Mouse (Mus musculus) embryonic facial prominence, embryonic 10.5 days (tissue): ENCODE measurements at regions not wholly inside any gene's neighbourhood (a gene's known extent, or its start where the extent isn't known, plus 50 kb on each side); places are given as distances from the start of the nearest gene placed in this dataset.
A peak's percentile ranks its signal among the peaks of the same experiment; 100 is the strongest.

Experiments
- DNase-seq: peaks from one replicate; pipeline ENCODE4 v3.0.0-alpha.2; 2017; ENCODE audit warnings: low spot score
- H3K27ac ChIP-seq: fragments of 300-500 bp; sonication (generic); replicated peaks from 2 replicates; pipeline ENCODE4 v1.5.1; 2016; ENCODE audit warnings: mild to moderate bottlenecking
- H3K27me3 ChIP-seq: fragments of 300-500 bp; sonication (generic); replicated peaks from 2 replicates; pipeline ENCODE4 v1.6.1; 2016; ENCODE audit warnings: low read depth, mild to moderate bottlenecking; ENCODE audit not compliant: poor library complexity, severe bottlenecking
- H3K36me3 ChIP-seq: fragments of 300-500 bp; sonication (generic); replicated peaks from 2 replicates; pipeline ENCODE4 v1.6.1; 2016; ENCODE audit warnings: mild to moderate bottlenecking, moderate library complexity
- H3K4me1 ChIP-seq: fragments of 300-500 bp; sonication (generic); 2 replicates; pipeline ENCODE4 v1.6.1; 2016
- H3K4me3 ChIP-seq: fragments of 300-500 bp; sonication (generic); 2 replicates; pipeline ENCODE4 v1.5.1; 2016; ENCODE audit warnings: mild to moderate bottlenecking, moderate library complexity
- H3K9me3 ChIP-seq: fragments of 300-500 bp; sonication (generic); 2 replicates; pipeline ENCODE4 v1.6.1; 2016; ENCODE audit warnings: mild to moderate bottlenecking
- WGBS: fragments of 180-500 bp; shearing (Covaris S2); methylation state at CpG from one replicate; pipeline ENCODE4 v1.1.7; 2016; 5-methylcytosine and 5-hydroxymethylcytosine counted together

DNA sequence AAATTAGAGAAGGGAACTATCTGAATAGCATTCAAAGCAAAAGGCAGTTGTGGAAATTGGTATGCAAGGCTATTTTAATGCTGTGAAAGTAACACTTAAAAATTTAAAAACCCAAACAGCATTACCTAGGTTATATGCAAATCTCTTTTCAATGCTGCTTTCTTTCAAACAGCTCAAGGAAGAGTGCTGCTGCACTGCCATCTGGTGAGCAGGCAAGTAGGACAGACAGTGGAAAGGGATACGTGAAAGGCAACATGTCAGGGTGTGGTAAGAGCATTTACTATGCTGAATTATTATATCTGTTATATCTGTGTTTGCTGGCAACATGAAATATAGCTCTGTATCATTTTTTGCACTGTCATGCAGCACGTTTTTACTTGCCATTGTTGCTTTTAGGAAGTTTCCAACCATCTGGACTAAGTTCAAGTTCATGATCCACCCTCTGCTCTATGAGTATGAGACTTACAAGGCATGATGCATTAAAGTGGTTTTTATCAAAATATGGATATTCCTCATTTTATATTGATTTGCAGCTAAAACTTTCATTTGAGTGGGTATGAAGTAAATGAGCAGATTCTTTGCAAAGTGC lies 1223.0 kb downstream of the Dnajb9 start:
- peak; percentile 8 for DNase-seq
- Histone ChIP-seq H3K27ac (no peak overlapping the region), H3K27me3 (no peaks in the 10 kb centered on the region), H3K4me1 (no peaks in the 10 kb centered on the region), H3K36me3 (no peaks in the 10 kb centered on the region), H3K4me3 (no peak overlapping the region), H3K9me3 (no peaks in the 10 kb centered on the region)
- 42% methylated on average over 2 of the region's 2 CpGs for WGBS

DNA sequence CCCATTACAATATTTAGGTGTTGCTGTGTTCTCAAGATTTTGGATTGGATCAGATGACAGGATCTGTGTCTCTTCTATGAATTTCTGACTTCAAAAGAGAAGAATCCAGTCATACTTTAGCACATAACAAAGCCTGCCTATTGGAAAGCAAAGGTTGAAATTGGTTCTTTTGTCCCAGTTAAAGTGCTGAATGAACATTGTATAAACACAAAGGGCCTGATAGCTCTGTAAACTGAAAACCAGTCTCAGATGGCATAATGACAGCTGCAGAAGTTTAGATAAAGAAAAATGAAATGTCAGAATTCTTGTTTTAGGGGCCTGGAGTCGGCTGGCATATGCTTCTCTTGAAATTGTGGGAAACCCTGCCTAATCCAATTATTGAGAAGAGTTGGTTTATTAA lies 1223.6 kb downstream of the Dnajb9 start:
- Histone ChIP-seq H3K4me3 (no peak overlapping the region), H3K27ac (no peak overlapping the region), H3K4me1 (no peaks in the 10 kb centered on the region), H3K9me3 (no peaks in the 10 kb centered on the region), H3K36me3 (no peaks in the 10 kb centered on the region), H3K27me3 (no peaks in the 10 kb centered on the region)
- DNase-seq: no peak
- 53% methylated on average over 1 of the region's 1 CpGs for WGBS

DNA sequence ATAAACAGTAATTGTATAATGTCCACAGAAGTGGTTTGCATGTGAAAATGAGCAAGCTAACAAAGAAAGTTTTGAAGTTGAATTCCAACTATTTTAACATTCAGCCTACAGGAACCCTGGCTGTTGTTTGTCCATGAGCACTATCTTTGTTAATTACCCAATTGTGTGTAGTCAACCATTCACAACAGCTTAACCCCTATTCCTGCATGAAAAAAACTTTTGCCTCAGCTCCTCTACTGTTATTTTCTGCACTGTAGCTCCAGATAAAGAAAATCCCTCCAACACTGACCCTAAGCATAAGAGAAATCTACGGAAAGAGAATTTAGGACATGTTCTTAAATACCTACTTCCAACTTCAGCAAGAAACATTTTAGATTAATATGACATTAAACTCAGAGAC lies 1224.0 kb downstream of the Dnajb9 start:
- 65% methylated on average over 1 of the region's 1 CpGs for WGBS
- no peaks in the 10 kb centered on the region for H3K36me3 ChIP-seq
- no peak for DNase-seq

DNA sequence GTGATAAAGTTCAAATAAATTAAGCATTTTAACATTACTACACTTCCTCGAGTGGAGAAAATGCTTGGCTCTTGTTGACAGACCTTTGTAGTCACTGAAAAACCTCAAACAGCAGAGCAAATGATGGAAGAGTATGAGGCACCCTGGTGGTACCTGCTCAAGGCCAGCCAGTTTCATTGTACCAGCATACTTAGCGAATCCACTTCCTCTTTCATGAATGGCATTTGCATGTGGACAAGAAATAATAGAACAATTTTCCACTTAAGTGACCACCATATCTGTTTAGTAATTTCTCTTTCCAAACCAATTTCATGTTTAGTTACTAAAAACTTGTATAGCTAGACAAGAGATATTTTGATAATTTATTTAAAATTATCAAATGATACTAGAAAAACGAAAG lies 1231.3 kb downstream of the Dnajb9 start:
- Histone ChIP-seq H3K4me3 (no peak overlapping the region), H3K27ac (no peak overlapping the region), H3K4me1 (no peaks in the 10 kb centered on the region), H3K36me3 (no peaks in the 10 kb centered on the region), H3K27me3 (no peaks in the 10 kb centered on the region), H3K9me3 (no peaks in the 10 kb centered on the region)
- WGBS: 88% methylated on average over 3 of the region's 3 CpGs
- DNase-seq: no peak

More for the DNA sequence above, 1224.0 kb downstream of the Dnajb9 start:
- Histone ChIP-seq H3K9me3 (no peaks in the 10 kb centered on the region), H3K4me3 (no peak overlapping the region), H3K4me1 (no peaks in the 10 kb centered on the region), H3K27ac (no peak overlapping the region), H3K27me3 (no peaks in the 10 kb centered on the region)

DNA sequence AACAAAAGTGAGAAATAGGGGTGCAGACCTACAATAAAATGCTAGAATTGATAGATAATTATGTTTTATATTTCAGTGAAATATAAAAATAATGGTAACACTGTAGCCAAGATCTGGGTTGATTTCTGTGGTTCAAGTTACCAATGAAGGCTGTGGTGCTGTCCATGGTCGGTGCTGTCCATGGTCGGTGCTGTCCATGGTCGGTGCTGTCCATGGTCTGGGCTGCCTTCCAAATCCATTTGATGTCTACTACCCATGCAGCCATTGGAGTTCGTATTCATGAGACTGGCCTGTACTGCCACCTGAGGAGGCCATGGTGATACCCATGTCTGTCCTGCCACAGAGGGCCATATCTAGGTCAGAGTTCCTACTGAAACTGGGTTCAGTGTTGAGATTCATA lies 1237.4 kb downstream of the Dnajb9 start:
- WGBS: 68% methylated on average over 4 of the region's 4 CpGs
- Histone ChIP-seq H3K4me1 (no peaks in the 10 kb centered on the region), H3K36me3 (no peaks in the 10 kb centered on the region), H3K4me3 (no peak overlapping the region), H3K27ac (no peak overlapping the region), H3K27me3 (no peaks in the 10 kb centered on the region), H3K9me3 (no peaks in the 10 kb centered on the region)
- peak; percentile 62 for DNase-seq

DNA sequence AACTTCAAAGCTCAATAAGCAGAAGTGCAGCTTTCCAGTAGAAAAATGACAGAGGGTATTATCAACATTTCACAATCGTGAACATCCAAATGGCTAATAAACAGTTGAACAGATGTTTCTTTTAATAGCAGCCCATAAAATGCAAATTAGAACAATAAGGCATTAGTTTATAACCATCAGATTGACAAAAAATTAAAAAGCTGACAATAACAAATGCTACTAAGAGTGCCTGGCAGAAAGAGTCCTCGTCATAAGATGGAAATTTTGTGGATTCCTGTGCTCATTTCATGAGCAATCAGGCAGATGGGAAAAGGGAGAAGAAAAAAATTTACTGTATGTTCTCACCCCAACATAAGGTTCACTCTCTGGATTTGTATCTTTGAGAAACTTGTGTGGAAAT lies 1248.6 kb downstream of the Dnajb9 start:
- 80% methylated on average over 2 of the region's 2 CpGs for WGBS
- no peak overlapping the region for H3K4me3 ChIP-seq
- H3K9me3 ChIP-seq: no peaks in the 10 kb centered on the region
- no peaks in the 10 kb centered on the region for H3K36me3 ChIP-seq
- no peaks in the 10 kb centered on the region for H3K27me3 ChIP-seq
- H3K27ac ChIP-seq: no peak overlapping the region
- no peaks in the 10 kb centered on the region for H3K4me1 ChIP-seq
- no peak for DNase-seq

DNA sequence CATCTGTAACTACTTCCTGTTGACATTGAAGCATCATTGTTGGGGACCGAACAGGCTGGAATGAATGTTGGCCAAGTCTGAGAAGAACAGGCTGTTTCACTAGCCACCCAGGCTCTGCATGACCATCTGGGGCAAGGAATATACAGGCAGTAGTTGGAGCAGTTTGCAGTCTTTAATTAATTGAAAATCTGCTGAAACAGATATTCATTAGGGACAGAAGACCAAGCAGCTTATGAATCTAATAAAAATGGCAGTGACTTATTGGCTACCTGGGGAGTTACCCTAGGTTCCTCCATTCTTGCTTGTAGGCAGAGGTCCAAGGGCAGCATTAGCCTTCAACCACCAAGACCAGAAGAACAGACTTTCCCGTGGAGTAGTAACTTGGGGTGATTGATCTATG lies 1262.2 kb downstream of the Dnajb9 start:
- Histone ChIP-seq H3K4me3 (no peak overlapping the region), H3K27me3 (no peaks in the 10 kb centered on the region), H3K9me3 (no peaks in the 10 kb centered on the region), H3K27ac (no peak overlapping the region), H3K36me3 (no peaks in the 10 kb centered on the region), H3K4me1 (no peaks in the 10 kb centered on the region)
- DNase-seq: no peak
- WGBS: 88% methylated on average over 2 of the region's 2 CpGs

DNA sequence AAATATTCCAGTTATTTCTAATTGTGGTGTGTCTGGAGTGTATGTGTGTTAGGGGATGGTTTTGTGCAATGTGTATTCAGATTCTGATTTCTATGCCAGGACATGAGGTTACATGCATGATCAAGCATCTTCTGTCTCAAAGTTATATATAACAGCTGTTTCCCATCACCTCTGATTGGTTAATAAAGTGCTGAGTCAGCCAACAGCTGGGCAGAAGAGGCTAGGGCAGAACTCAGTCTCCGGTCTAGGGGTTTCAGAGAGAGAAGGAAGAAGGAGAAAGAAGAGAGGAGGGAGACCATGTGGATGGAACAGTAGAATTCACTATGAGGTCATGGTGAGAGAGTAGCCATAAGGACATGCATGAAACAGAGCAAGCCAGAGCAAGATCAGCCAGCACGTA lies 1295.8 kb downstream of the Dnajb9 start:
- WGBS: 86% methylated on average over 2 of the region's 2 CpGs
- H3K36me3 ChIP-seq: no peaks in the 10 kb centered on the region
- no peaks in the 10 kb centered on the region for H3K4me1 ChIP-seq
- H3K4me3 ChIP-seq: no peak overlapping the region
- no peaks in the 10 kb centered on the region for H3K9me3 ChIP-seq
- no peaks in the 10 kb centered on the region for H3K27me3 ChIP-seq
- no peak overlapping the region for H3K27ac ChIP-seq
- no peak for DNase-seq
